Mouse (Mus musculus): ENCODE data around the gene Ugt1a1.

GRCm38 (mm10) chr1:88257681-88258080, 45.9 kb downstream of the Ugt1a1 start:
- TF ChIP-seq MAX (IDR thresholded peaks at IDR 0.05), result no peak
- TF ChIP-seq CTCF (IDR thresholded peaks at IDR 0.05; ENCODE audit: control insufficient read depth, insufficient read depth, insufficient read length), result no peak
- TF ChIP-seq FOSL1 (IDR thresholded peaks at IDR 0.05; ENCODE audit: insufficient read depth, low read length, poor library complexity, severe bottlenecking), result no peak
- no peak for TF ChIP-seq MYOG (IDR thresholded peaks at IDR 0.05; ENCODE audit: control insufficient read depth, extremely low read depth, insufficient read length)
- no peak for TF ChIP-seq USF1 (IDR thresholded peaks at IDR 0.05; ENCODE audit: low read depth)
- no peak for TF ChIP-seq MYOD1 (IDR thresholded peaks at IDR 0.05; ENCODE audit: control insufficient read depth, insufficient read length, low read depth)
